Mouse (Mus musculus) liver, adult 2 months (tissue): ENCODE measurements at regions not wholly inside any gene's neighbourhood (a gene's known extent, or its start where the extent isn't known, plus 50 kb on each side); places are given as distances from the start of the nearest gene placed in this dataset.

ENCODE experiments used
- CTCF ChIP-seq: fragments of 200-500 bp; IDR thresholded peaks from 2 replicates; pipeline ENCODE4 v1.5.1; 2011; ENCODE audit warnings: low read depth, low read length, control low read depth
- POLR2A ChIP-seq: fragments of 200-500 bp; IDR thresholded peaks from 2 replicates; pipeline ENCODE4 v1.6.1; 2011; ENCODE audit warnings: low read length, control low read depth; ENCODE audit not compliant: insufficient read depth; ENCODE audit errors: extremely low read depth

DNA sequence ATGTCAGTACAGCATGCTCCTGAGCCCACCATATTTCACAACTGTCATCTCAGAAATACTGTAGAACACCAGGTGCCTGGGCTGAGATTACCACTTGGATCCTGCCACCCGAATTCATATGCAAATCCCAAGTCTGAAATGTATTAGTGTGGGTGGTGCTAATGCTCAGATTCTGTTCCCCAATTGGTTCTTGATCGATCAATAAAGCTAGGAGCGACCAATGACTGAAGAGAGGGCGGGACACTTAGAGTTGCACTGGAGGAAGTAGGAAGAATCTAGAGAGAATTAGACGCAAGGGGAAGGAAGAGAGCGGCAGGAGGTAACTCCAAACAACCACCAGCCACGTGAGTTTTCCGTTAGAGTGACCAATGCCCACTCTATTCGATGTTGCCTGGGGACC lies 695.0 kb downstream of the Pcdh18 start:
- TF ChIP-seq POLR2A: no peak
- TF ChIP-seq CTCF: no peak
